Mouse (Mus musculus): ENCODE results near the gene Srp14.

Srp14 gene

GRCm38 (mm10) chr2:118479550-118479909 lies at the start of gene Srp14:
TSS of gene Srp14 (minus strand) at chr2:118479711.
- DNase-seq (ENCODE audit: low spot score) = peak; percentile 82

- no peak for DNase-seq (ENCODE audit: low spot score)
Observed at GRCm38 (mm10) chr2:118526545-118526944, 47.0 kb upstream of the Srp14 start.

- DNase-seq (ENCODE audit: low spot score) = no peak
Observed at GRCm38 (mm10) chr2:118524811-118525210, 45.3 kb upstream of the Srp14 start.

- no peak for DNase-seq (ENCODE audit: low spot score)
Observed at GRCm38 (mm10) chr2:118523163-118523730, 43.7 kb upstream of the Srp14 start.

GRCm38 (mm10) chr2:118522265-118522664 lies 42.8 kb upstream of the Srp14 start:
- DNase-seq (ENCODE audit: low spot score) = no peak

GRCm38 (mm10) chr2:118520042-118520933 lies 40.8 kb upstream of the Srp14 start:
- DNase-seq (ENCODE audit: low spot score) = no peak

- DNase-seq (ENCODE audit: low spot score) = no peak
Observed at GRCm38 (mm10) chr2:118512418-118513377, 33.2 kb upstream of the Srp14 start.

- no peak for DNase-seq (ENCODE audit: low spot score)
Observed at GRCm38 (mm10) chr2:118511779-118512417, 32.4 kb upstream of the Srp14 start.

- DNase-seq (ENCODE audit: low spot score) = peak; percentile 79
Observed at GRCm38 (mm10) chr2:118510447-118511310, 31.2 kb upstream of the Srp14 start.

GRCm38 (mm10) chr2:118509688-118510446 lies 30.4 kb upstream of the Srp14 start:
- no peak for DNase-seq (ENCODE audit: low spot score)

- no peak for DNase-seq (ENCODE audit: low spot score)
Observed at GRCm38 (mm10) chr2:118507126-118507525, 27.6 kb upstream of the Srp14 start.

GRCm38 (mm10) chr2:118500191-118500590 lies 20.7 kb upstream of the Srp14 start:
- no peak for DNase-seq (ENCODE audit: low spot score)

GRCm38 (mm10) chr2:118499135-118499961 lies 19.8 kb upstream of the Srp14 start:
- DNase-seq (ENCODE audit: low spot score) = no peak

GRCm38 (mm10) chr2:118498476-118498875 lies 19.0 kb upstream of the Srp14 start:
- DNase-seq (ENCODE audit: low spot score) = no peak

- DNase-seq (ENCODE audit: low spot score) = no peak
Observed at GRCm38 (mm10) chr2:118497890-118498289, 18.4 kb upstream of the Srp14 start.

GRCm38 (mm10) chr2:118495024-118495423 lies 15.5 kb upstream of the Srp14 start:
- no peak for DNase-seq (ENCODE audit: low spot score)

- no peak for DNase-seq (ENCODE audit: low spot score)
Observed at GRCm38 (mm10) chr2:118491741-118492395, 12.4 kb upstream of the Srp14 start.

- no peak for DNase-seq (ENCODE audit: low spot score)
Observed at GRCm38 (mm10) chr2:118491281-118491731, 11.8 kb upstream of the Srp14 start.
